Mouse (Mus musculus) thymus, adult 2 months (tissue): Measurements from ENCODE around the gene Fto. TPM values are rescaled to one million over a fixed set of nuclear protein-coding genes. Genes with fewer than 3 reads are reported as not detected.

Experiments
- DNase-seq: peaks from one replicate; pipeline ENCODE4 v3.0.0; 2021
- H3K27ac ChIP-seq: fragments of 200-500 bp; 2 replicates; pipeline ENCODE4 v1.5.1; 2012; ENCODE audit warnings: low read length, control low read depth; ENCODE audit not compliant: control insufficient read depth, insufficient read depth
- H3K27me3 ChIP-seq: fragments of 200-500 bp; 2 replicates; pipeline ENCODE4 v1.6.1; 2012; ENCODE audit warnings: mild to moderate bottlenecking, low read length, moderate library complexity, mixed read lengths; ENCODE audit not compliant: control insufficient read depth, insufficient read depth
- H3K36me3 ChIP-seq: fragments of 200-500 bp; 2 replicates; pipeline ENCODE4 v1.6.1; 2012; ENCODE audit warnings: mild to moderate bottlenecking, low read length, moderate library complexity; ENCODE audit not compliant: control insufficient read depth, insufficient read depth
- H3K4me1 ChIP-seq: fragments of 200-500 bp; replicated peaks from 2 replicates; pipeline ENCODE4 v1.6.1; 2012; ENCODE audit warnings: low read length; ENCODE audit not compliant: control insufficient read depth, insufficient read depth
- H3K4me3 ChIP-seq: fragments of 200-500 bp; 2 replicates; pipeline ENCODE4 v1.5.1; 2012; ENCODE audit warnings: mild to moderate bottlenecking, low read length, control low read depth, moderate library complexity; ENCODE audit not compliant: control insufficient read depth, insufficient read depth
- CTCF ChIP-seq: fragments of 200-500 bp; IDR thresholded peaks from 2 replicates; pipeline ENCODE4 v1.5.1; 2012; ENCODE audit warnings: mild to moderate bottlenecking, control low read depth, low read length, moderate library complexity, borderline replicate concordance; ENCODE audit not compliant: control insufficient read depth, poor library complexity, insufficient read depth; ENCODE audit errors: extremely low read depth
- POLR2A ChIP-seq: fragments of 200-500 bp; IDR thresholded peaks from 2 replicates; pipeline ENCODE4 v1.6.1; 2012; ENCODE audit warnings: mild to moderate bottlenecking, low read length, control low read depth, moderate library complexity; ENCODE audit not compliant: control insufficient read depth, poor library complexity, insufficient read depth; ENCODE audit errors: extremely low read depth
- WGBS: fragments of 180-500 bp; shearing (Covaris S2); methylation state at CpG from one replicate; pipeline ENCODE4 v1.1.7; 2018; 5-methylcytosine and 5-hydroxymethylcytosine counted together
- polyA plus RNA-seq: library from polyadenylated mRNA; depleted of rRNA; stranded (reverse); fragments of >200 nt; gene quantifications from 2 replicates; pipeline ENCODE4 v1.2.3, GENCODE M21; 2012

Fto gene
- polyA plus RNA-seq, 1 experiment = 29.9 TPM

- DNase-seq = no peak
- no peaks in the 10 kb centered on the region for H3K36me3 ChIP-seq
- 95% methylated on average over 18 of the region's 18 CpGs for WGBS
- no peaks in the 10 kb centered on the region for H3K4me1 ChIP-seq
- no peak for TF ChIP-seq POLR2A
- no peak for TF ChIP-seq CTCF
- no peak overlapping the region for H3K27ac ChIP-seq
- H3K4me3 ChIP-seq = no peak overlapping the region
- no peaks in the 10 kb centered on the region for H3K27me3 ChIP-seq
Observed at GRCm38 (mm10) chr8:91612387-91613130, 299.2 kb downstream of the Fto start.

GRCm38 (mm10) chr8:91613603-91614002 is 300.3 kb downstream of the Fto start:
- H3K27ac ChIP-seq = no peak overlapping the region
- DNase-seq = no peak

GRCm38 (mm10) chr8:91615196-91615595 is 301.9 kb downstream of the Fto start:
- no peaks in the 10 kb centered on the region for H3K4me1 ChIP-seq
- WGBS = 95% methylated on average over 8 of the region's 8 CpGs
- TF ChIP-seq CTCF (no peak), POLR2A (no peak)
- no peak for DNase-seq
- H3K27me3 ChIP-seq = no peaks in the 10 kb centered on the region
- H3K4me3 ChIP-seq = no peak overlapping the region
- H3K36me3 ChIP-seq = no peaks in the 10 kb centered on the region
- no peak overlapping the region for H3K27ac ChIP-seq

More at GRCm38 (mm10) chr8:91613603-91614002, 300.3 kb downstream of the Fto start:
- H3K36me3 ChIP-seq = no peaks in the 10 kb centered on the region
- 83% methylated on average over 9 of the region's 9 CpGs for WGBS
- H3K27me3 ChIP-seq = no peaks in the 10 kb centered on the region
- TF ChIP-seq POLR2A = no peak
- no peak for TF ChIP-seq CTCF
- no peak overlapping the region for H3K4me3 ChIP-seq
- H3K4me1 ChIP-seq = no peaks in the 10 kb centered on the region

DNA sequence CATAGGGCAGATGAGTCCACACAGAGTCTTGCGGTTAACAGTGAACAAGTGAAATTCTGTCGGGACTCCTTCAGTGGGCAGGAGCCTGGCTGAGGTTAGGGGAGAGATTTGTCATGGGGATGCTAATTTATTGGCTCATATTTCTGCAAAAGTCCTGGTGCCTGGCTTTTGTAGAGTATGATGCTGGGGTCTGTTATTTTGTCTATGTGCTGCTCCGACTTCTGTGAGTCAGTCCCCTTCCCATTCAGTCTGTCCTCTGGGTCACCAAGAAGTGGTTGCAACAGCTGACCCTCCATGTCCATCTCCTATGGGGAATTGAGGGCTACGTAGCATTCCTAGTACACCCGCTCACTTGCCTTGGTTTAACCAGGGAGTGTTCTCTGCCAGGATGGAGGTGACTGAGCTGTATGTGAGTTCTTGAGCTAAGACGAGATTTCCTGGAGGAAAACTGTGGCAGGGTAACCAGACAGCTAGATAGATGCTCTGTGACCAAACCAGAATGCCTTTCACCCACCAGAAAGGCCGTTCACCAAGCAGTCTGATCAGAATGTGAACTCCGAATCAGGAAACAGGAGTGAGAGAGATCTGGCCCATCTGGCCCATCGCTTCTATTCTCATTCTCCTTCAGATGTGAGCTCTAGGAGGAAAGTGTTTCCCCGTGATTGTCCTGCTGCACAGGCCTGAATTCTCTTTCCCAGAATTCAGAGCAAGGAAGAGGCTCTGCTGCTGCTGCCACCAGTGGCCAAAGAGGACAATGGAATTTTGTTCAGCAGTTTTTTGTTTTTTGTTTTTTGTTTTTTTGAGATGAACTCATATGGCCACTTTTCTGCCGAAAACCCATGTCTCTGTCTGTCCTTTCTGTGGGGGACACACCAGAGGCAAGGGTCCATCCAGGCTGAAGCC is 302.7 kb downstream of the Fto start:
- H3K4me3 ChIP-seq = no peak overlapping the region
- DNase-seq = no peak
- no peak for TF ChIP-seq CTCF
- TF ChIP-seq POLR2A = no peak
- WGBS = 97% methylated on average over 11 of the region's 11 CpGs
- H3K36me3 ChIP-seq = no peaks in the 10 kb centered on the region
- H3K4me1 ChIP-seq = no peaks in the 10 kb centered on the region
- H3K27me3 ChIP-seq = no peaks in the 10 kb centered on the region
- no peak overlapping the region for H3K27ac ChIP-seq

DNA sequence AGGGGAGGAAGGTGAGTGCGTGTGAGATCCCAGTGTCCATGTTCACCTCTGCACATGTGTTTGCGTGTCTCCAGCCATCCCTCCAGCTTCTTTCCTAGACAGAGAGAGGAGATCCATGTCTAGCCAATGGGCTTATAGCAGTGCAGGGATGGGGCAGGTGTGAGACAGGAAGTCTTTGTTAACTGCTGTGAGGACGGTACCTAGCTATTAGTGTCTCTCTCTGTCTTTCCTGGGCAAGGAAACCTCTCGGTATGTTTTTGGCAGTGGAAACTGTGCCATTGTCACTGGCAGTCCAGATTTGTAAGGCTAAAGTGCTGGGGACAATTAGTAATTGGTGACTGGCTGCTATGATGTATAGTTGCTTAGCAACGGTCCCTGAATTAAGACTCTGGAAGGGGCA is 304.4 kb downstream of the Fto start:
- Histone ChIP-seq H3K27ac (no peak overlapping the region), H3K36me3 (no peaks in the 10 kb centered on the region)
- WGBS = 86% methylated on average over 5 of the region's 5 CpGs

DNA sequence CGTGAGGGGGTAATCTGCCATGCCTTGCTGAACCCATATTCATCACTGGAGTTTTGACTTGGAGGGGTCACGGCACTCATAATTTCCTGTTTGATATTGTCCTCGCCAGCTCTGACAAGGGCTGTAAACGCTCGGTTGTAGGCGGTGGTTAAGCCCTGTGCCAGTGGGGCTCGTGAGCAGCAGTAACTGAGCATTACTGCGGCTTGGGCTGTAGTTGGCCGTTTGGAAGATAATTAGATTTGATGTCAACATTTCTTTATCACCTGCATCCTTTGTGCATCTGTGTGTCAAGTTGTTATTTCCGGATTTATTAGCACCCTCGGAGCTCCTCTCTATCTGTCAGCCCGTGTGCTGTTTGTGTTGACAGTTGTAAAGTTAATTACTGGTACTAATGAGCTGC is 309.4 kb downstream of the Fto start:
- H3K4me1 ChIP-seq = no peaks in the 10 kb centered on the region
- H3K27ac ChIP-seq = no peak overlapping the region
- no peaks in the 10 kb centered on the region for H3K36me3 ChIP-seq
- H3K27me3 ChIP-seq = no peaks in the 10 kb centered on the region
- no peak for DNase-seq
- TF ChIP-seq POLR2A = no peak
- TF ChIP-seq CTCF = no peak
- WGBS = 95% methylated on average over 12 of the region's 12 CpGs
- H3K4me3 ChIP-seq = no peak overlapping the region

More for the DNA sequence above, 304.4 kb downstream of the Fto start:
- no peak for TF ChIP-seq POLR2A
- no peak for TF ChIP-seq CTCF
- H3K4me1 ChIP-seq = no peaks in the 10 kb centered on the region
- H3K4me3 ChIP-seq = no peak overlapping the region
- no peaks in the 10 kb centered on the region for H3K27me3 ChIP-seq
- no peak for DNase-seq
